Mouse (Mus musculus): ENCODE data around the gene Pgam5. TPM values are rescaled to one million over a fixed set of nuclear protein-coding genes. Genes with fewer than 3 reads are reported as not detected.

The Pgam5 gene
- 94.4 and 102 TPM in 2 replicates for polyA plus RNA-seq (2015; fragmentation: Nextera tagmentation; extraction: Ambion mirVana)

DNA sequence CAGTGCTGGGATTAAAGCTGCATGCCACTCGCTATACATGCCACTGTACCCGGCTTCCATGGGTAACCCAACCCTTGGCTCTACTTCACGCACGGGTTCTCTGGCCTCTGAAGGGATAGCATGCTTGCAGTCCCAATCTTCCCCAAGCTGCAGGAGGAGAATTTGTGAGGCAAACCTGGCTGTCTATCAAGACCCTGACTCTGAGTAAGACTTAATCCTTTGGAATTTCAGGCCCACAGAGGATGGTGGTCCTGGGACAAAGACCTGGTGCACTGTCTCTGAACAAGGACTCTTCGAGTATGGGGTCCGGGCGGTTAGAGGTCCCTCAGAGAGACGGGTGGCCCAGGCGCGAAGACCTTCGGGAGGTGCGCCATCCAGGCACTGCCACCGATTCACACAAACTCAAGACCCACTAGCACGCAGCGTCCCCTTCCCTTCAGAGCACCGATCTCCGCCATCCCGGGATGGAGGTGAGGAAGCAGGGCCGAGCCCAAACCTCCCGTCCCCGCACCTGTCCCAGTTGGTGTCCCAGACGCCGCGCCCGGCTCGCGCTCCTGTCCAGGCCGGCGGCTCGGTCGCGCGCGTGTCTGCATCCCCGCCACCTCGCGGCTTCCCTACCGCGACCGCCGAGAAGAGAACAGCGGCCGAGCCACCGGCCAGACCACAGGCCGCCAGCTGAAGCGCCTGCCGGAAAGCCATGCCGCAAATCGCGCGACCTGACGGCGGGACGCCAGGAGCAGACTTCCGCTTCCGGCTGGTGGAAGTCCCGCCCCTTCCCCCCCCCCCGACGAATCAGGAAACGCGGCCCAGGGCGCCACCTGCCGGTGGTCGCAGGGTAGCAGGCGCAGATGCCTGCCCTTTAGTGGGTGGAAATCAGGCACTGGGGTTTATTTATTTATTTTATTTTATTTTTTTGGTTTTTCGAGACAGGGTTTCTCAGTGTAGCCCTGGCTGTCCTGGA is at the start of gene Pgam5:
TSS of gene Pgam5 (minus strand) at position 773 of the 961 bp plus-strand sequence.
- Histone ChIP-seq H3K9ac (ENCODE audit: low read depth, low read length) (peak within 1 kb of the TSS; percentile 95), H3K4me2 (ENCODE audit: low read length) (peak within 1 kb of the TSS; percentile 94), H3K4me3 (ENCODE audit: low read length) (peak within 1 kb of the TSS; percentile 85), H3K36me3 (ENCODE audit: control insufficient read depth, insufficient read depth, low read length) (peaks cover 14% of the 10 kb centered on the region), H3K27ac (ENCODE audit: low read depth, low read length) (peak within 1 kb of the TSS; percentile 73), H3K27me3 (replicated peaks; ENCODE audit: control insufficient read depth, insufficient read depth, low read length) (no peaks in the 10 kb centered on the region), H3K9me3 (ENCODE audit: control insufficient read depth, low read length) (no peaks in the 10 kb centered on the region), H3K4me1 (ENCODE audit: control insufficient read depth, insufficient read depth, low read depth, low read length) (peaks cover 7% of the 10 kb centered on the region)
- under 1% methylated on average over 59 of the region's 66 CpGs for WGBS
- peak; percentile 91 for ATAC-seq

DNA sequence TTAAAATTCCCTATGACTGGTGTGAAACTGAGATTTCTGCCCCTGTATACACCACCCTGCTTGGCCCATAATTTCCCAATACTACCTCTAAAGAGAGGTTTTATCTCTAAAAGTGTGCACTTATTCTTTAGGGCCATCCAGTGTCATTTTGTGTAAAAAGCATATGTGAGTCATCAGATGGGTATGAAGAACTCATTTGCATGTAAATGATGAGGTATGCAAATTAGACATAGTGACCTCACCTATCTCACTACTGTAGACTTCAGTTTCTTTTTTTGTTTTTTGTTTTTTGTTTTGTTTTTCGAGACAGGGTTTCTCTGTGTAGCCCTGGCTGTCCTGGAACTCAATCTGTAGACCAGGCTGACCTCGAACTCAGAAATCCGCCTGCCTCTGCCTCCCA is 43.4 kb upstream of the Pgam5 start:
- no peak overlapping the region for H3K4me2 ChIP-seq (ENCODE audit: low read length)
- ATAC-seq = no peak
- H3K9me3 ChIP-seq (ENCODE audit: control insufficient read depth, low read length) = no peaks in the 10 kb centered on the region

DNA sequence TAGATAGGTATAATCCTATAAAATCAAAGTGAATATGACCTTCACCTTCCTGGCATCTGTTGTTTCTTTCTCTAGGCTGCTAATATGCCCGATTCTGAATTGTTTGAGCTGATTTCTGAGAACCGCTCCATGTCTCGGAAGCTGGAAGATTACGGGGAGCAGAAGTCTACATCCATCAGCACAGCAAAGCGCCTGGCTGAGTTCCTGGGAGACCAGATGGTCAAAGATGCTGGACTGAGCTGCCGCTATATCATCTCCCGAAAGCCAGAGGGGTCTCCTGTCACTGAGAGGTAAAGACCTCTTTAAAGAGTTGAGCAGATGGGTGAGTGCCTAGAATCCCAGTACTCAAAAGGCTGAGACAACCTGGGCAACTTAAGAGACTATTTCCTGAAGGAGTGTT is 39.1 kb upstream of the Pgam5 start:
- no peak for ATAC-seq
- no peak overlapping the region for H3K27ac ChIP-seq (ENCODE audit: low read depth, low read length)
- no peak overlapping the region for H3K4me3 ChIP-seq (ENCODE audit: low read length)
- no peaks in the 10 kb centered on the region for H3K4me1 ChIP-seq (ENCODE audit: control insufficient read depth, insufficient read depth, low read depth, low read length)
- H3K4me2 ChIP-seq (ENCODE audit: low read length) = no peak overlapping the region
- H3K36me3 ChIP-seq (ENCODE audit: control insufficient read depth, insufficient read depth, low read length) = no peaks in the 10 kb centered on the region
- no peak overlapping the region for H3K9ac ChIP-seq (ENCODE audit: low read depth, low read length)
- WGBS = 95% methylated on average over 7 of the region's 7 CpGs
- no peaks in the 10 kb centered on the region for H3K9me3 ChIP-seq (ENCODE audit: control insufficient read depth, low read length)
- H3K27me3 ChIP-seq (replicated peaks; ENCODE audit: control insufficient read depth, insufficient read depth, low read length) = no peaks in the 10 kb centered on the region

More for the DNA sequence above, 43.4 kb upstream of the Pgam5 start:
- Histone ChIP-seq H3K27me3 (replicated peaks; ENCODE audit: control insufficient read depth, insufficient read depth, low read length) (no peaks in the 10 kb centered on the region), H3K4me3 (ENCODE audit: low read length) (no peak overlapping the region), H3K36me3 (ENCODE audit: control insufficient read depth, insufficient read depth, low read length) (no peaks in the 10 kb centered on the region), H3K27ac (ENCODE audit: low read depth, low read length) (no peak overlapping the region), H3K9ac (ENCODE audit: low read depth, low read length) (no peak overlapping the region; the same call in 1 of the 2 replicates), H3K4me1 (ENCODE audit: control insufficient read depth, insufficient read depth, low read depth, low read length) (no peaks in the 10 kb centered on the region)
- 94% methylated on average over 3 of the region's 3 CpGs for WGBS

DNA sequence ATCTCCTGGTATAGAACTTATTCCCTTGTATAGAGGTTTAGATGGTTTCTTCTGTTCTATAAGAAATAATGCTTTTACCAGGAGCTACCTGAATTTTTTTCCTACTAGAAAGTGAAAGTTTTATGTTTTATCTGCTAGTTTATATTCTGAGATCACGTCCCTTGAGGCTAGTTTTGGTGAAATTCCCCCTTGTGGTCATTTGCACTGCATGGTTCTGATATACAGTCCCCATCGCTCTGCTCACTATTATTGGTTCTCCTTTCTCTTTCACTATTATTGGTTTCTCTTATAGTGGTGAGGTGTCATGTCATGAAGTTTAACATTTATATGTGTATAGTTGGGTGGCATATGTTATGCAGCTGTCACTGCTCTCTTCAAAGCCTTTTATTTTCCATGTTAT is 30.9 kb upstream of the Pgam5 start:
- ATAC-seq = no peak
- H3K27me3 ChIP-seq (replicated peaks; ENCODE audit: control insufficient read depth, insufficient read depth, low read length) = no peaks in the 10 kb centered on the region
- H3K4me3 ChIP-seq (ENCODE audit: low read length) = no peak overlapping the region
- H3K27ac ChIP-seq (ENCODE audit: low read depth, low read length) = no peak overlapping the region
- WGBS = 88% methylated on average over 2 of the region's 2 CpGs
- no peaks in the 10 kb centered on the region for H3K4me1 ChIP-seq (ENCODE audit: control insufficient read depth, insufficient read depth, low read depth, low read length)
- H3K9me3 ChIP-seq (ENCODE audit: control insufficient read depth, low read length) = no peaks in the 10 kb centered on the region
- peaks cover 4% of the 10 kb centered on the region for H3K36me3 ChIP-seq (ENCODE audit: control insufficient read depth, insufficient read depth, low read length)
- H3K4me2 ChIP-seq (ENCODE audit: low read length) = no peak overlapping the region
- H3K9ac ChIP-seq (ENCODE audit: low read depth, low read length) = no peak overlapping the region

DNA sequence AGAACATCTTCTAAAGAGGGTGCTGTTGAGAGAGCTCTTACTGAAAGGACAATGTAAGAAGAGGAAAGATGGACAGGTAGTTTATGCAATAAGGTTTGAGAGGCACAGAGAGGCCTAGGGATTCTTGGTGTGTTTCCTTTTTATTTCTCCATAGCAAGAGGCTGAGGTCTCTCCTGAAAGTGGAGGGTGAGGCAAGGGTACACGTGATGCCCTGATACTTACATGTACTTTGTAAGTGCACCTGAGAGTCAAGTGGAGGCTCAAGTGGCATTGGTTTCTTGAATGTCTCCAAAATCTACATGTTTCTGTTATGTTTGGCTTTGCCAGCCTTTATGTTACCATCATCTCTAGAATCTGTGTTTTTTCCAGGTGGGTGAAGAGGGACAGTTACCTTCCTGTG is 26.9 kb upstream of the Pgam5 start:
- Histone ChIP-seq H3K9ac (ENCODE audit: low read depth, low read length) (no peak overlapping the region), H3K4me3 (ENCODE audit: low read length) (no peak overlapping the region), H3K27ac (ENCODE audit: low read depth, low read length) (no peak overlapping the region), H3K4me2 (ENCODE audit: low read length) (no peak overlapping the region), H3K27me3 (replicated peaks; ENCODE audit: control insufficient read depth, insufficient read depth, low read length) (no peaks in the 10 kb centered on the region), H3K9me3 (ENCODE audit: control insufficient read depth, low read length) (no peaks in the 10 kb centered on the region), H3K36me3 (ENCODE audit: control insufficient read depth, insufficient read depth, low read length) (peaks cover 4% of the 10 kb centered on the region; the same call in 1 of the 2 replicates), H3K4me1 (ENCODE audit: control insufficient read depth, insufficient read depth, low read depth, low read length) (no peaks in the 10 kb centered on the region)
- WGBS = 94% methylated on average over 1 of the region's 1 CpGs
- ATAC-seq = no peak

GRCm38 (mm10) chr5:110291649-110292048 is 21.9 kb upstream of the Pgam5 start:
- Histone ChIP-seq H3K4me1 (ENCODE audit: control insufficient read depth, insufficient read depth, low read depth, low read length) (peaks cover under 1% of the 10 kb centered on the region), H3K4me3 (ENCODE audit: low read length) (no peak overlapping the region), H3K9ac (ENCODE audit: low read depth, low read length) (no peak overlapping the region), H3K27me3 (replicated peaks; ENCODE audit: control insufficient read depth, insufficient read depth, low read length) (no peaks in the 10 kb centered on the region), H3K9me3 (ENCODE audit: control insufficient read depth, low read length) (no peaks in the 10 kb centered on the region), H3K27ac (ENCODE audit: low read depth, low read length) (no peak overlapping the region), H3K36me3 (ENCODE audit: control insufficient read depth, insufficient read depth, low read length) (no peaks in the 10 kb centered on the region; the same call in 1 of the 2 replicates), H3K4me2 (ENCODE audit: low read length) (no peak overlapping the region)
- 100% methylated on average over 1 of the region's 1 CpGs for WGBS
- ATAC-seq = no peak

GRCm38 (mm10) chr5:110287084-110287475 is 17.4 kb upstream of the Pgam5 start:
- Histone ChIP-seq H3K4me1 (ENCODE audit: control insufficient read depth, insufficient read depth, low read depth, low read length) (peaks cover 9% of the 10 kb centered on the region), H3K9me3 (ENCODE audit: control insufficient read depth, low read length) (no peaks in the 10 kb centered on the region), H3K4me2 (ENCODE audit: low read length) (peak overlapping the region; percentile 99), H3K9ac (ENCODE audit: low read depth, low read length) (no peak overlapping the region), H3K36me3 (ENCODE audit: control insufficient read depth, insufficient read depth, low read length) (no peaks in the 10 kb centered on the region), H3K4me3 (ENCODE audit: low read length) (no peak overlapping the region; the same call in 1 of the 2 replicates), H3K27me3 (replicated peaks; ENCODE audit: control insufficient read depth, insufficient read depth, low read length) (no peaks in the 10 kb centered on the region), H3K27ac (ENCODE audit: low read depth, low read length) (no peak overlapping the region)
- no peak for ATAC-seq
- WGBS = 68% methylated on average over 2 of the region's 2 CpGs

GRCm38 (mm10) chr5:110286446-110287083 is 16.9 kb upstream of the Pgam5 start:
- peak; percentile 76 for ATAC-seq
- Histone ChIP-seq H3K9me3 (ENCODE audit: control insufficient read depth, low read length) (no peaks in the 10 kb centered on the region), H3K4me3 (ENCODE audit: low read length) (peak overlapping the region; percentile 66)

More at GRCm38 (mm10) chr5:110286446-110287083, 16.9 kb upstream of the Pgam5 start:
- 1% methylated on average over 26 of the region's 31 CpGs for WGBS
- 0 out of 2 replicates have a peak overlapping the region, but pooled peaks have one; percentile 14 for H3K27ac ChIP-seq (ENCODE audit: low read depth, low read length)
- no peaks in the 10 kb centered on the region for H3K27me3 ChIP-seq (replicated peaks; ENCODE audit: control insufficient read depth, insufficient read depth, low read length)
- peaks cover 9% of the 10 kb centered on the region for H3K4me1 ChIP-seq (ENCODE audit: control insufficient read depth, insufficient read depth, low read depth, low read length)
- H3K4me2 ChIP-seq (ENCODE audit: low read length) = peak overlapping the region; percentile 99
- peak overlapping the region; percentile 81 for H3K9ac ChIP-seq (ENCODE audit: low read depth, low read length)
- no peaks in the 10 kb centered on the region for H3K36me3 ChIP-seq (ENCODE audit: control insufficient read depth, insufficient read depth, low read length)

All from hindbrain, embryonic 16.5 days (tissue).